Mouse (Mus musculus) bone marrow macrophage, adult 2 months (primary cell): ENCODE data around the gene Cyp2w1.
"Not testable (repeated sequence)": the region's sequence is repeated elsewhere in the genome, so short reads cannot be mapped to it uniquely, and the experiment has no call there.

Experiments
- CTCF ChIP-seq: IDR thresholded peaks from 2 replicates; pipeline ENCODE4 v1.5.1; 2012; ENCODE audit warnings: low read depth, mild to moderate bottlenecking, low read length, moderate library complexity
- POLR2A ChIP-seq: IDR thresholded peaks from 2 replicates; pipeline ENCODE4 v1.6.1; 2012; ENCODE audit warnings: mild to moderate bottlenecking, low read depth, low read length, borderline replicate concordance

- not testable (repeated sequence) for TF ChIP-seq POLR2A, CTCF
These were observed 38.1 kb downstream of the Cyp2w1 start for GRCm38 (mm10) chr5:139390324-139391119.
